Mouse (Mus musculus) limb, embryonic 14.5 days (tissue): ENCODE data around the gene Strip2. TPM values are rescaled to one million over a fixed set of nuclear protein-coding genes. Genes with fewer than 3 reads are reported as not detected.

Experiments used
- ATAC-seq: fragments of 200-750 bp; cut with Nextera tagmentation; 2 replicates; pipeline ENCODE4 v1.8.0; 2017; ENCODE audit warnings: low read depth, moderate number of reproducible peaks, moderate TSS enrichment; ENCODE audit not compliant: low FRiP score
- DNase-seq: peaks from one replicate; pipeline ENCODE4 v3.0.0-alpha.2; 2015; ENCODE audit warnings: low spot score
- H3K27ac ChIP-seq: fragments of 300-500 bp; sonication (generic); replicated peaks from 2 replicates; pipeline ENCODE4 v1.5.1; 2014; ENCODE audit warnings: low read depth, mild to moderate bottlenecking, low read length, moderate library complexity, mixed read lengths
- H3K27me3 ChIP-seq: fragments of 300-500 bp; sonication (generic); 2 replicates; pipeline ENCODE4 v1.6.1; 2014; ENCODE audit warnings: low read length, mixed read lengths; ENCODE audit not compliant: control insufficient read depth, insufficient read depth
- H3K36me3 ChIP-seq: fragments of 300-500 bp; sonication (generic); 2 replicates; pipeline ENCODE4 v1.6.1; 2014; ENCODE audit warnings: mild to moderate bottlenecking, low read length, moderate library complexity, mixed read lengths; ENCODE audit not compliant: control insufficient read depth, insufficient read depth
- H3K4me1 ChIP-seq: fragments of 300-500 bp; sonication (generic); 2 replicates; pipeline ENCODE4 v1.6.1; 2014; ENCODE audit warnings: antibody characterized with exemption, low read length, mixed read lengths; ENCODE audit not compliant: control insufficient read depth, insufficient read depth
- H3K4me2 ChIP-seq: fragments of 300-500 bp; sonication (generic); replicated peaks from 2 replicates; pipeline ENCODE4 v1.6.1; 2014; ENCODE audit warnings: low read depth, mild to moderate bottlenecking, low read length, moderate library complexity; ENCODE audit not compliant: severe bottlenecking
- H3K4me3 ChIP-seq: fragments of 300-500 bp; sonication (generic); replicated peaks from 2 replicates; pipeline ENCODE4 v1.5.1; 2014; ENCODE audit warnings: low read length
- H3K9ac ChIP-seq: fragments of 300-500 bp; sonication (generic); 2 replicates; pipeline ENCODE4 v1.6.1; 2014; ENCODE audit warnings: mild to moderate bottlenecking, low read depth, low read length, moderate library complexity; ENCODE audit not compliant: severe bottlenecking
- H3K9me3 ChIP-seq: fragments of 300-500 bp; sonication (generic); 2 replicates; pipeline ENCODE4 v1.6.1; 2016; ENCODE audit warnings: low read length; ENCODE audit not compliant: control insufficient read depth
- POLR2A ChIP-seq: fragments of 200-500 bp; IDR thresholded peaks from 2 replicates; pipeline ENCODE4 v1.8.0; 2012; ENCODE audit warnings: inconsistent platforms, mild to moderate bottlenecking, moderate library complexity, borderline replicate concordance; ENCODE audit not compliant: insufficient read depth, insufficient read length; ENCODE audit errors: extremely low read depth
- WGBS: fragments of 180-500 bp; shearing (Covaris S2); extraction: QIAGEN DNeasy Blood & Tissue Kit; methylation state at CpG from one replicate; pipeline ENCODE4 v1.1.7; 2014; 5-methylcytosine and 5-hydroxymethylcytosine counted together
- polyA plus RNA-seq, 2 experiments: library from polyadenylated mRNA; depleted of rRNA in 1 of 2; stranded (reverse) in 1 of 2; unstranded in 1 of 2; fragments of >200 nt; fragmentation: Nextera tagmentation in 1 of 2; extraction: Ambion mirVana in 1 of 2; gene quantifications; 2 replicates each; pipeline versions ENCODE4 v1.2.1 to v1.2.3; 2012 to 2014

The Strip2 gene
- polyA plus RNA-seq, 2 experiments = 2.5 to 3.3 TPM

- H3K4me3 ChIP-seq = no peak overlapping the region
- ATAC-seq (peak; percentile 83), DNase-seq (peak; percentile 59)
- H3K36me3 ChIP-seq = no peaks in the 10 kb centered on the region
- no peak overlapping the region for H3K27ac ChIP-seq
- H3K4me2 ChIP-seq = no peak overlapping the region
- H3K27me3 ChIP-seq = no peaks in the 10 kb centered on the region
- 88% methylated on average over 2 of the region's 2 CpGs for WGBS
- no peak overlapping the region for H3K9ac ChIP-seq
- no peaks in the 10 kb centered on the region for H3K9me3 ChIP-seq
- no peaks in the 10 kb centered on the region for H3K4me1 ChIP-seq
- no peak for TF ChIP-seq POLR2A
These were observed 24.2 kb downstream of the Strip2 start for GRCm38 (mm10) chr6:29941036-29941435.

DNA sequence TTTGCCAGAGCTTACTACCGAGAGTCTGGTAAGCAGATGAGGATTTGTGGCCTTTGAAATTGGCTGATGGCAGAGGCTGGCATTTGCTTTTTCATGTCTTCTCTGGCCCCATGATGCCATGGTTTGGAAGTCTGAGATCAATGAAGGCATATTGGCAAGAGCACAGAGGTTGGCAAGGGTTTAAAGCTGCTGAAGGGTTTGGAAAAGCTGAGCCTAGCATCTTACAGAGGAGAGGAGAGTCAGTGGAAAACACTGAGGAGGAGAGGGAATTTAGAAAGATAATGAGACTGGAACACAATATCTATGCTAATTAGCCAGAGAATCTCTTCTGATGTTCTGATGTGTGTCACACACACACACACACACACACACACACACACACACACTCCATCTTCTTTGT lies 27.7 kb downstream of the Strip2 start:
- no peak overlapping the region for H3K4me3 ChIP-seq
- H3K9ac ChIP-seq = no peak overlapping the region
- H3K4me2 ChIP-seq = no peak overlapping the region
- WGBS = 43% methylated on average over 1 of the region's 1 CpGs
- DNase-seq = no peak
- no peak for ATAC-seq
- H3K9me3 ChIP-seq = no peaks in the 10 kb centered on the region
- TF ChIP-seq POLR2A = no peak
- no peaks in the 10 kb centered on the region for H3K4me1 ChIP-seq
- H3K27me3 ChIP-seq = no peaks in the 10 kb centered on the region
- no peak overlapping the region for H3K27ac ChIP-seq
- H3K36me3 ChIP-seq = no peaks in the 10 kb centered on the region

- no peaks in the 10 kb centered on the region for H3K36me3 ChIP-seq
- no peak overlapping the region for H3K9ac ChIP-seq
- no peak overlapping the region for H3K4me2 ChIP-seq
- DNase-seq = peak; percentile 20
- H3K27me3 ChIP-seq = no peaks in the 10 kb centered on the region
- H3K4me1 ChIP-seq = no peaks in the 10 kb centered on the region
- 73% methylated on average over 2 of the region's 2 CpGs for WGBS
- no peak overlapping the region for H3K4me3 ChIP-seq
- H3K9me3 ChIP-seq = no peaks in the 10 kb centered on the region
- H3K27ac ChIP-seq = no peak overlapping the region
- TF ChIP-seq POLR2A = no peak
- no peak for ATAC-seq
These were observed 29.8 kb downstream of the Strip2 start for GRCm38 (mm10) chr6:29946568-29946967.

GRCm38 (mm10) chr6:29947823-29948222 lies 31.0 kb downstream of the Strip2 start:
- no peak for TF ChIP-seq POLR2A
- WGBS = 72% methylated on average over 6 of the region's 6 CpGs
- H3K4me1 ChIP-seq = no peaks in the 10 kb centered on the region

DNA sequence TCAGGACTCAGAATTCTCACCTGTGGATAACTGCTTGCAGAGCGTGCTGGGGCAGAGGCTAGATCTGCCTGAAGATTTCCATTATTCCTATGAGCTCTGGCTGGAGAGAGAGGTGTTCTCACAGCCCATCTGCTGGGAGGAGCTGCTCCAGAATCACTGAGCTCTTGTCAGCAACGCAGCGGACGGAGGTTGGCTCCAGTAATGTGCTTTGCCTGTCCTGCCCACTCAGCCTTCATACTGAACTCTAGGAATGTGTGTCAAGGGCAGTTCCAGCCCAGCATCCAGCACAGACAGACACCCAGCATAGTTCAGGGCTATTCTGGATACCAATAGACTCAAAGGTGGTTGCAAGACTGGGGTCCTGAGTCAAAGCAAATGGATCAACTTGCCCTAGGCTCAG lies 39.9 kb downstream of the Strip2 start:
- H3K9me3 ChIP-seq = no peaks in the 10 kb centered on the region
- no peak overlapping the region for H3K27ac ChIP-seq
- no peaks in the 10 kb centered on the region for H3K36me3 ChIP-seq
- H3K4me2 ChIP-seq = no peak overlapping the region
- H3K9ac ChIP-seq = no peak overlapping the region
- WGBS = 67% methylated on average over 4 of the region's 4 CpGs
- no peaks in the 10 kb centered on the region for H3K27me3 ChIP-seq
- DNase-seq (no peak), ATAC-seq (no peak)
- no peaks in the 10 kb centered on the region for H3K4me1 ChIP-seq
- H3K4me3 ChIP-seq = no peak overlapping the region
- TF ChIP-seq POLR2A = no peak

More at GRCm38 (mm10) chr6:29947823-29948222, 31.0 kb downstream of the Strip2 start:
- DNase-seq = no peak
- Histone ChIP-seq H3K27me3 (no peaks in the 10 kb centered on the region), H3K9me3 (no peaks in the 10 kb centered on the region), H3K4me3 (no peak overlapping the region), H3K9ac (no peak overlapping the region), H3K4me2 (no peak overlapping the region), H3K27ac (no peak overlapping the region), H3K36me3 (no peaks in the 10 kb centered on the region)
- ATAC-seq = no peak

- Histone ChIP-seq H3K9ac (no peak overlapping the region), H3K27me3 (no peaks in the 10 kb centered on the region), H3K36me3 (no peaks in the 10 kb centered on the region), H3K9me3 (no peaks in the 10 kb centered on the region), H3K4me2 (no peak overlapping the region), H3K27ac (no peak overlapping the region), H3K4me3 (no peak overlapping the region), H3K4me1 (no peaks in the 10 kb centered on the region)
- DNase-seq (no peak), ATAC-seq (no peak)
- TF ChIP-seq POLR2A = no peak
- WGBS = 77% methylated on average over 3 of the region's 3 CpGs
These were observed 41.9 kb downstream of the Strip2 start for GRCm38 (mm10) chr6:29958669-29959068.
